Mouse (Mus musculus) cerebellum, adult 2 months (tissue): ENCODE data around the gene Map7d2.

Experiments
- CTCF ChIP-seq: fragments of 200-500 bp; IDR thresholded peaks from 2 replicates; pipeline ENCODE4 v1.5.1; 2011; ENCODE audit warnings: low read depth, mild to moderate bottlenecking, control low read depth, low read length, moderate library complexity, borderline replicate concordance; ENCODE audit not compliant: insufficient read depth
- POLR2A ChIP-seq: fragments of 200-500 bp; IDR thresholded peaks from 2 replicates; pipeline ENCODE4 v1.6.1; 2011; ENCODE audit warnings: low read length, control low read depth, borderline replicate concordance; ENCODE audit not compliant: insufficient read depth

DNA sequence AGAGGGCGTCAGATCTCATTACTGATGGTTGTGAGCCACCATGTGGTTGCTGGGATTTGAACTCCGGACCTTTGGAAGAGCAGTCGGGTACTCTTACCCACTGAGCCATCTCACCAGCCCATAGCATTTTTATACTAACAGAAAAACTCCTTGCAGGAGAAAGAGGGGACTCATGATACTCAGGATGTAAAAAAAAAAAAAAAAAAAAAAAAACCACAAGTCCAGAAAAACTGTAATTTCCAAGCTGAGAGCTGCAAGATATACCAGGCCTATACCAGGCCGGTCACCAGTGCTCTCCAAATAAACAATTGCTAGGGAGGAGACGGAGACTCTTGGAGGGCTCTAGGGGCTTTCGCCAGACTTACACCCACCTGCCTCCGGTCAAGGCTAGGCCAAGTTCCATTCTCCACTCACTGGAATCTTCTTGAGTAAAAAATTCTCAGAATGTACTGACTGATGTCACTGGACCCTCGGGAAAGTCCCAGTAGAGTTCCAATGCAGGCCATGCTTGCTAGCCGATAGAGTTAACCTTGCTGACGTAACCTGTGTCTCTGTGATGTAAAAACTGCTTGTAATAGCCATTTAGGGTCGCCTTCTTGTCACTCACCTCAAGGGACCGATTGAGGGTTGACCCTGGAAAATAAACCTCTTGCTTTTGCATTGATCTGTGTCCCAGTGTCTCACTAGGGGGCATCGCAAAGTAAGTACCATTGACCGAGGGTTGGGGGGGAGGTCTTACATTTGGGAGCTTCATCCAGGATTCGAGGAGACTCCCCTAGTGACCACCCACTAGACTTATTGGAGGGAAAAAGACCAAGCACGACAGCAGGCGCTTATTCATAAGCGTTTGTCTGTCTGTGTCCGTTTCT, 95.7 kb downstream of the Map7d2 start:
- TF ChIP-seq CTCF, result no peak
- TF ChIP-seq POLR2A, result no peak
